Mouse (Mus musculus) layer of hippocampus, adult 9-10 months (tissue): ENCODE measurements around the gene Btnl1.
A peak's percentile ranks its signal among the peaks of the same experiment; 100 is the strongest.

Source experiments
- DNase-seq: peaks from one replicate; pipeline ENCODE4 v3.0.0; 2022; ENCODE audit warnings: low spot score

The Btnl1 gene

GRCm38 (mm10) chr17:34384699-34385098, 7.8 kb downstream of the Btnl1 start:
- DNase-seq = no peak

DNA sequence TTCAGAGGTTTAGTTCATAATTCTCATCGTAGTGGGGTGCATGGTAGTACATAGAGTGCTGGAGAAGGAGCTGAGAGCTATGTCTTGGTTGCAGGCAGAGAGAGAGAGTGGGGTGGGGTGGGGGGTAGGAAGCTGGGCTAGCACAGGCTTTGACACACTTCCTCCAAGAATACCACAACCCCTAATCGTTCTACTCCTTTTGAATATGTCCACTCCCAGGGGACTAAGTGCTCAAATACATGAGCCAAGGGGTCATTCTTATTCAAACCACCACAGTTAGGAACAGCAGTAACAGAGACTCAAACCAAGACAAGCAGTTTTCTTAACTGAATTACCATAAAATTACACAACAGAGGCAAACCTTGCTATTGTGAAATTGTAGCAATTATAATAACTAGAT, 9.7 kb downstream of the Btnl1 start:
- no peak for DNase-seq

DNA sequence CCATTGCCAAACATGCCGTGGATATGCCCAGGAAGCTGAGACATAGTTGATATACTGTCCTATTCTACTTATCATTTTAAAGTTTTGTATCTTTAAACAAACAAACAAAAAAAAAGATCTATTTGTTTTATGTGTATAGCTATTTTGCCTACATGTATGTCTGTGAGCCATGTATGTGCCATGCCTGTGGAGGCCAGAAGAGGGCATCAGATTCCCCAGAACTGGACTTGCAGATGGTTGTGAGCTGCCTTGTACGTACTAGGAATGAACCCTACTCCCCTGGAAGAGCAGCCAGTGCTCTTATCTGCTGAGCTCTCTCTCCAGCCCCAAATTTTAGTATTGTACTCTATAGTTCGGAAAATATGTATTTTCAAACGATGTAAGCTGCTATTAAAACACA, 11.6 kb downstream of the Btnl1 start:
- no peak for DNase-seq

DNA sequence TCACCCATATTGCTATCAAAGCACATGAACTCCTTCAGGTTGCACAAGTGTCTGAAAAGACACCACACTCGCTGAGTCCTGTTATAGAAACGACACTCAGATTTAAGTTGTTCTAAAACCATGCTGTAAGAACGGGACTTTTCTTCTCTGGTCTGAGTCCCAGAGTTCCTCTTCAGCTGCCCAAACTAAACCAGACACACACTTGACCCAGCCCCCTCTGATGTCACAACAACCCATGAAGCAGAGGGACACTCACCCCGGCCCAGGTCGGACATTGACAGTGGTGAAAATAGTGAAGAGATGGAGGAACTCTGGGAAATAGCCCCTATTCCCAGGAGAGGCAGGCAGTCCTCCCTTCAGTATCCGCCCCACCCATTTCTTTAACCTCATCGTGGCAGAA, 14.6 kb downstream of the Btnl1 start:
- DNase-seq = no peak

- no peak for DNase-seq
These were observed 15.4 kb downstream of the Btnl1 start for GRCm38 (mm10) chr17:34392321-34392720.

DNA sequence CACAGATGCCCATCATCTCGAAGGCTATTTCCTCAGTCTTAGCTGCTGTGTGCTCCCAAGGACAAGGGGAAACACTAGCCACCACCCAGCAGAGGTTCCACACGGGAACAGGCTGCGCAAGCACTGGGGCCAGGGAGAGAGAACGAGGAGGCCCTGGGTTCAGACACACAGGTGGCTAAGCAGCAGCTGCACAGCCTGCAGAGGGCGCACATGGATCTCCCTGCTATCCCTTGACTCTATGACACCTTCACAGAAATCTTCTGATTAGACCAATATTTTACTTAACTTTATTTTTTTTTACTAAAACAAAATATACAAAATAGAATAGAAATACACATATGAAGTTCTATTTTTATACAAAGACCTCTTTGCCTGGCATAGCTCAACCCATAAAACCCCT, 20.4 kb downstream of the Btnl1 start:
- no peak for DNase-seq

GRCm38 (mm10) chr17:34398058-34398710, 21.3 kb downstream of the Btnl1 start:
- DNase-seq = peak; percentile 91

DNA sequence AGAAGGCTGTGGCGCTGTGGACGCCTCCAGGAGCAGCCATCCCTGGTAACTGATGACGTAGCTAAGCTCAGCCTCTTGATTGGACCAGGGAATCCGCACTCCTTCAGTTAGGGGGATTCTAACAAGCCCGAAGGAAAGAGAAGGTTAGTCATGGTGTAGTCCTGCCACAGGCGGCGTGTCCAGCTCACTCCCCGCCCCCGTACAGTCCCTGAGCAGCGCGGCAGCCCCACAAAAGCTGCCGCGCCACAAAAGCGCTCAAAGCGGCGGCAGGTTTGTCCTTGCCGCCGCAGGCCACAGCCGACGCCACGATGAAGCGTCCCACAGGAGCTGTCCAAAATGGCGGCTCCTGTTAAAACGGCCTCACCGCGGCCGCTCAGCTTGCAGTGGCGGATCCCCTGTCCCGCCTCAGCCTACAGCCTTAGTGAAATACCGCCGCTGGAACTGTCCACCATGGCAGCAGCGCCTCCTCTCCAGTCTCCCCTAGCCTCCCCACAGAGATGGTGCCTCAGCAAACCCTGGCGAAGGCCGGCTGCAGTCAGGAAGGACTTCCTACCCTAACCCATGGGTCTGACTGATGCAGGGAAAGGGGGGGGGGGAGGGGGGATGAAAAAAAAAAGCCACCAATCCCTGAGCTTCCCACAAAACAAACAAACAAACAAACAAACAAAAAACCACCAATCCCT, 21.9 kb downstream of the Btnl1 start, which contains the start of gene BC051142:
Gene BC051142, plus strand, starts transcription at position 110 of the 683 bp plus-strand sequence.
- peak; percentile 88 for DNase-seq

- no peak for DNase-seq
These were observed 22.4 kb downstream of the Btnl1 start for GRCm38 (mm10) chr17:34399394-34399715.

DNA sequence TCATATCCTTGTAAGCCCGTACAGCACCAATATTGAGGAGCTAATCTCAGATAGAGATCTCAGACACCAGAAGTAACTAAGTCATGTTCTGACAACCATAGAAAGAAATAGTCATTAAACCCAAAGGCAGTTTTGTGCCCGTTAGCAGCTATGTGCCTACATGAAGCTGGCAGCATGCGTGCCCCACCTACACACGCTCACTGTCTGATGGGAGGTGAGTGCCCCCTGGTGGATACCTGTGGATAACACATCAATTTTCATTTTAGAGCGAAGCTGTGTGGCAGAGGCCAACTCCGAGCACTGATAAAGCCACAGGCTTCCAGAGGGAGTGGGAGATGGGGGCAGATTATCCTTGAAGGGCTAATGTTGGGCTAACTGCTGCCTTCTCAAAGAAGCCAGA, 34.2 kb downstream of the Btnl1 start:
- DNase-seq = peak; percentile 86

GRCm38 (mm10) chr17:34420014-34420413, 43.1 kb downstream of the Btnl1 start:
- DNase-seq = no peak

GRCm38 (mm10) chr17:34427597-34427996, 50.7 kb downstream of the Btnl1 start:
- DNase-seq = no peak
